Mouse (Mus musculus) left cerebral cortex, adult 9 months (tissue): ENCODE measurements at regions not wholly inside any gene's neighbourhood (a gene's known extent, or its start where the extent isn't known, plus 50 kb on each side); places are given as distances from the start of the nearest gene placed in this dataset.
"Not testable (repeated sequence)": the region's sequence is repeated elsewhere in the genome, so short reads cannot be mapped to it uniquely, and the experiment has no call there.

Experiments
- DNase-seq, 2 experiments: peaks; one replicate each; pipeline ENCODE4 v3.0.0; 2022; ENCODE audit warnings: low spot score in 2 of 2

DNA sequence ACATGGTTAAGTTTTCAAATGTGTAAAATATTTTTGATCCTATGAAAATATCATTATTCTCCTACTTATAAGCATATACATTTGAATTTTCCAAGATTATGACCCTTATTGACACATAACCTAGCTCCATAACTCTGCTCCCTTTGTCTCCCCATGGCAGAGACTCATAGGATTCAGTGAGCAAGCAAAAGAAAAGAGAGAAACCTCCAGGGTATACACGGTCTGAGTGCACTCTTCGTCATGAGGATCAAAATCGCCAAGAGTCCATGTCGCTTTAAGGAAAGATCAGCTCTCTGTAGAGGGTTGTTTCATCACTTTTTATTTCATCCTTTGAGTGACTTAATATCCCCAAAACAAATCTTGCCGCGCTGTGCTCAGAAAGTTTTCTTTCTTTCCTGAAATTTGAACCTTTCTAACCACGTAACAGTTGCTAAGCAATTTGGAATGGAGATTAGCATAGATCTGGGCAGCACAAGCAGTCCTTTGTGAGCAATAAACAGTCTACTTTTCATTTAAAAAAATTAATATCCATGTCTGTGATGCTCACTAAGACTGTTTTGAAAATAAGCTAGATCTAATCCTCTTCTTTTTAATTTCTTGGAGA lies 1158.0 kb downstream of the A830018L16Rik start:
- DNase-seq: no peak

- DNase-seq: no peak
Observed at GRCm38 (mm10) chr1:12572770-12573169, 1158.9 kb downstream of the A830018L16Rik start.

- no peak for DNase-seq
Observed at GRCm38 (mm10) chr1:12574274-12574673, 1160.4 kb downstream of the A830018L16Rik start.

DNA sequence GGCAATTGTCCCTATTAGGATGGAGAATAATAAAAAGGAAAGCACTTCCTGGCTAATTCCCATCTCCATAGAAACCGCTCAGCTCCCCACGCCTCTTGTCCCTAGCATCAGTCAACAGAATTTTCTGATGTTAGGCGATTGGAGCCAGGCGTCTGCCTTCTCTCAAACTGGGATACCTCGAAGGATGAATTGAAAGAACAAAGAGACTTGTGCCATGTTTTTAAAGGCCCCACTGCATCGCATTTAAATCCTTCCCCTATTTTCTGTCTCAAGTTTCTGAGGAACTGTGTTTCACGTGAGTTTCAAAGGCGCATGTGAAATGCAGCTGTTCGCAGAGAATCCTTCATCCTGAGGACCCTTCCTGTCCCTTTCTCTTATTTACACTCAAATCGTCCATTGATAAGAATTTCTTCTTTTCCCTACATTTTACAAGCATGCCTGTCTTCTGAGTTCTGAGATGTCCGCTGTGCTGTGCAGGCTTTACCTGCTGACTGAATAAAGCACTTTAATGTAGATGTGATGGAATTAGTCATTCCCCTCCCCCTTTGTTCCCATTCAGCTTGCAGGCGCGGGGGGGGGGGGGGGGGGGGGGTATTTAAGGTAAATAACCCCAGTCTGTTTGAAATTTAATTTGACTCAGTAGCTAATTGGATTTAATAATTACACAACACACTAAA lies 1163.3 kb downstream of the A830018L16Rik start:
- DNase-seq: no peak

DNA sequence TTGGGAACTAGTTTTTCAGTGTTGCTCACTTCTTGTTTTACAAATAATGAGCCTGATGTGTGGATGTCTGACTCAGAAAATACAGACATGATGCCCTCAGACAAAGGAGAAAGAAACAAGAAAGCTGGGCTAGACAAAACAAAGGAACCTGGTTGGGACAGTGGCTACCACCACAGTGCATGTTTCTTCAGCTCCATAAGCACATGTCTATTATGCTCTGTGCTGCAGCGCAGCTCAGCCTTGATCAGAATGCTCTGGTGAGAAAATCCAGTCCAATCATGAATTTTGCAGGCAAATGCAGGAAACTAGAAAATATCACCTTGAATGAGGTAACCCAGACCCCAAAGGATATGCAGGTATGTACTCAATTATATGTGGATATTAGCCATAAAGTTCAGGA lies 1164.1 kb downstream of the A830018L16Rik start:
- no peak for DNase-seq

DNA sequence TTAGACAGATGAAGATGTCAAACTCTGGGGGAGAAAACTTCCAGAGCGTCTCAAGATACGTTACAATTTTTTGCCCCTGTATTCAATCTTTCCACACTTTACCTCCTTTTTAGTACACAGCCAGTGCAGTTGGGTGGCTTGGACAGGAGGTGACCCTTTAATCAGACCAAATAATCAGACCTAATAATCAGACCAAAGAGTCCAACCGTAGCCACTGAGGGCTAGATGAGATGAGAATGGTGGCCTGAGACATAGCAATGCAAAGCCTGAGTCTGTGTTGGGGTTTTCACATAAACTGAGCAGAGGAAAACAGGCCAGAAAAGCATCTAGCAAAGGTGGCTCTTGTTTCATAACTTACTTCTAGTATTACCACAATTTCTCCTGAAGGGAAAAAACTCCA lies 1169.1 kb downstream of the A830018L16Rik start:
- DNase-seq: no peak

- not testable (repeated sequence) for DNase-seq
Observed at GRCm38 (mm10) chr1:12586981-12587380, 1173.1 kb downstream of the A830018L16Rik start.

- DNase-seq: no peak
Observed at GRCm38 (mm10) chr1:12612102-12612501, 1198.2 kb downstream of the A830018L16Rik start.

DNA sequence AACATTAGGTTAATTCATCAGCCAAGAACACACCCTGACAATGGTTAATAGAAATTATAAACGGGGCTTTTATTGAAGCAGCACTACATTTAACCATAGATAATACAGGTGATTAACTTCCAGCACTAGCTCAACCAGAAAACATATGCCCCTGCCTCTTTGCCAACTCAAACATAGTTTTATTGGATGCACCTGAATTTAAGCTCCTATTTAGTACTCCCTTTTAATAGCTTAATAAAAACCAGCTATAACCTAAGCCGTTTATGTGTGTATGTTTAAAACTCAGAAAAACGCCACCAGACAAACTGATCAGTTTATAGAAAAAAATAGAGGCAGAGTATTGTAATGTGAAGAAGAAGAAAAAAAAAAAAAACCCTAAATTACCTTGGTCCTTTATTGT lies 1201.4 kb downstream of the A830018L16Rik start:
- DNase-seq: no peak

DNA sequence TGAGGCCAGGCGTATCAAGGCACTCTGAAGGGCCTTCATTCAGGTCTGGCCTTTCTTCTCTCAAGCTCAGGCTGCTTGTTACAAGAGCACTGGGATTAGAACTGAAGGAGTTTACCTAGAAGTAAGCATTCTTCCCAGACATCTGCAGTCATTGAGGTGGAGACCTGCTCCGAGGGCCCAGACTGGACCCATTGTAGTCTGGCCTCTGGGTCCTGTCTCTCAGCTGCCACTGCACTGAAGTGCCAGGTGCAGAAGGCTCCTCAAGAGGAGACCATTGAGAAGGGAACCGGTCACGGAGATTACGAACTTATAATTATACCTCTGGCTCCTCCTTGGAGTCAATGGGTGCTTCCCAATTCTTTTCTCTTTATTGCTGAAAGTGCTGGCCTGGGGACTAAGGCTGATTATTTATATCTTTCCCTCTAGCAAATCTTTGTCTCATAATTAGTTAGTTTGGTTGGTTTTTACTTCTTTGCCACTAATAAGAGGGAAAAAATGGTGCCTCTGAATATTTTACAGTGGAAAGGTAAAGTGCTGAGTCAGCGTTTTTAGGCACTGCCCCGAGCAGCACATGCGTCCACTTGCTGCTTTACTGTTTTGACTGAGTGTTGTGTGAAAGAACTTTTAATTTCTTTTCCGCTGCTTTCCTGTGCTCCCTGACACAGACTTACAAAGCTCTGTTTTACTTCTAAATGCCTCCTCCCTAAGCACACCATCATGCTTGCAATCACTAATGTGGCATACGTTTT lies 1202.0 kb downstream of the A830018L16Rik start:
- no peak for DNase-seq

GRCm38 (mm10) chr1:12619981-12620380 lies 1206.1 kb downstream of the A830018L16Rik start:
- peak in 1 of 2 experiments; percentile 4 for DNase-seq

- no peak for DNase-seq
Observed at GRCm38 (mm10) chr1:12620825-12621224, 1206.9 kb downstream of the A830018L16Rik start.

- DNase-seq: peak in 1 of 2 experiments; percentile 25
Observed at GRCm38 (mm10) chr1:12623158-12623557, 1209.3 kb downstream of the A830018L16Rik start.

GRCm38 (mm10) chr1:12633049-12633448 lies 1219.1 kb downstream of the A830018L16Rik start:
- no peak for DNase-seq

DNA sequence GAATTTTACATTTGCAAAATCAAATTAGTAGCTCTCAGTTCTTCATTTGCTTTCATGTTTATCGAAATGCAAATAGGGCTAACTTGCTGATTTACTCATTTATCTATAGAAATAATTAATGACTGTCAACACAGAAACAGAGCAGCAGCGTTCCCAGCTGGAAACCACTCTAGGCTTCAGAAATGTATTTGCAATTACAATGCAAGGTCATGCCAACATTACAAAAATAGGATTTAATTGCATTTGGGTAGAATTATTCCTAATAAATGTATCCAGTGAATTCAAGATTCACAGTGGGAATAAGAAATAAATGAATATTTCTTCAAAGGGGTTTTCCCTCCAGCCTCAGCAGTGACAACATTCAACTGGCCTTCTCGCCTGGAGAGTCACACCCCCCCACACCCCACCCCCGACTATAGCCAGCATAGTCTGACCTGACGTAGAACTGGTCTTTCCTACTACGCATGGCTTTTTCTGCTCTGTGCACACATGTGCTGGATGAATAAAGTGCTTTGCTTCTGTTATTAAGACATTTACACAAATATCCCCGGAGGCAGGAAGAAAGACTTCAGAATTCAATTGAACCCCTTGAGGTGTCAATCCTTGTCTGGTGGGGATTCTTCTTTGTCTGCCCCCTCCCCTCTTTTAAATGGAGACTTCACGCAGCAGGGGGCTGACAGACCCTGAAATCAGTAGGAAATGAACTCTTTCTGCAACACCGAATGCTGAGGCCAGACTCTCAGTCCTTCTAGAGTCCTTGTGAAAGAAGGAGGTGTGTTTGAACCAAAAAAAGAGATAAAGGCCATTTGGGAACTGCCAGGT lies 1222.6 kb downstream of the A830018L16Rik start:
- DNase-seq: no peak

- DNase-seq: peak in 1 of 2 experiments; percentile 6
Observed at GRCm38 (mm10) chr1:12640983-12641382, 1227.1 kb downstream of the A830018L16Rik start.
